Mouse (Mus musculus): ENCODE data around the gene Samd4b. TPM values are rescaled to one million over a fixed set of nuclear protein-coding genes. Genes with fewer than 3 reads are reported as not detected.

Samd4b gene
- polyA plus RNA-seq, 1 experiment from 2014 or later: 29.5 TPM

DNA sequence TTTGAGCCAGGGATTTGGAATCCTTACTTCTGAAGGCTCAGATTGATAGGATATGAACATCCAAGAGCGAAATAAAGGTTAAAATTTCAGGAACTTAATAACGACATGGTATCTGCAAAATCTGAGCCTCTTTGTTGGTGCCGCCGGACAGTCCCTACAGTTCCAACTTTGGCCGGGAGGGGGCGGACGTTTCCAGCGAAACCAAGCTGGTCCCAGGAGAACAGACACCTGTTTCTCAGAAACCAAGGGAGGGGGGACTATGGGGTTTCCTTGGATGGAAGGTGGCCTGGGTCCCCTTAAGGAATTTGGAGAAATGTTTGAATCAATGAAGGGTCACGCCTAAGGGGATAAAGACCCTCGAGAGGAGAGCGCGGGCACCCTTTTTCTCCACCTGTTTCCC is 151.5 kb downstream of the Samd4b start:
- 8% methylated on average over 12 of the region's 12 CpGs for WGBS
- no peak overlapping the region for H3K4me2 ChIP-seq (ENCODE audit: low read length)

GRCm38 (mm10) chr7:28444344-28444974 is 153.5 kb downstream of the Samd4b start:
- H3K9ac ChIP-seq (replicated peaks; ENCODE audit: low read length): no peak overlapping the region
- no peak overlapping the region for H3K4me2 ChIP-seq (ENCODE audit: low read length)
- H3K36me3 ChIP-seq (ENCODE audit: control insufficient read depth, insufficient read depth, low read length): no peaks in the 10 kb centered on the region
- 0 out of 2 replicates have a peak, but pooled peaks cover 4% of the 10 kb centered on the region for H3K27me3 ChIP-seq (ENCODE audit: control insufficient read depth, insufficient read depth, low read length)
- no peaks in the 10 kb centered on the region for H3K9me3 ChIP-seq (ENCODE audit: control insufficient read depth, low read length)
- peaks cover 7% of the 10 kb centered on the region; the same call in 1 of the 2 replicates for H3K4me1 ChIP-seq (ENCODE audit: control insufficient read depth, insufficient read depth, low read length)
- DNase-seq (no peak), ATAC-seq (ENCODE audit: low FRiP score, low TSS enrichment) (no peak)
- H3K27ac ChIP-seq (replicated peaks; ENCODE audit: low read depth, low read length): no peak overlapping the region
- no peak overlapping the region for H3K4me3 ChIP-seq (replicated peaks; ENCODE audit: low read depth, low read length)
- 84% methylated on average over 13 of the region's 13 CpGs for WGBS

More for the DNA sequence above, 151.5 kb downstream of the Samd4b start:
- H3K9ac ChIP-seq (replicated peaks; ENCODE audit: low read length): no peak overlapping the region
- peaks cover 9% of the 10 kb centered on the region for H3K4me1 ChIP-seq (ENCODE audit: control insufficient read depth, insufficient read depth, low read length)
- no peak overlapping the region for H3K4me3 ChIP-seq (replicated peaks; ENCODE audit: low read depth, low read length)
- 0 out of 2 replicates have a peak, but pooled peaks cover 4% of the 10 kb centered on the region for H3K27me3 ChIP-seq (ENCODE audit: control insufficient read depth, insufficient read depth, low read length)
- no peak overlapping the region for H3K27ac ChIP-seq (replicated peaks; ENCODE audit: low read depth, low read length)
- no peaks in the 10 kb centered on the region for H3K36me3 ChIP-seq (ENCODE audit: control insufficient read depth, insufficient read depth, low read length)
- H3K9me3 ChIP-seq (ENCODE audit: control insufficient read depth, low read length): no peaks in the 10 kb centered on the region
- ATAC-seq (ENCODE audit: low FRiP score, low TSS enrichment): no peak
- peak; percentile 88 for DNase-seq

- Histone ChIP-seq H3K9me3 (ENCODE audit: control insufficient read depth, low read length) (no peaks in the 10 kb centered on the region), H3K9ac (replicated peaks; ENCODE audit: low read length) (no peak overlapping the region), H3K4me1 (ENCODE audit: control insufficient read depth, insufficient read depth, low read length) (peaks cover 7% of the 10 kb centered on the region; the same call in 1 of the 2 replicates), H3K27ac (replicated peaks; ENCODE audit: low read depth, low read length) (no peak overlapping the region), H3K36me3 (ENCODE audit: control insufficient read depth, insufficient read depth, low read length) (no peaks in the 10 kb centered on the region), H3K27me3 (ENCODE audit: control insufficient read depth, insufficient read depth, low read length) (0 out of 2 replicates have a peak, but pooled peaks cover 4% of the 10 kb centered on the region), H3K4me3 (replicated peaks; ENCODE audit: low read depth, low read length) (no peak overlapping the region), H3K4me2 (ENCODE audit: low read length) (no peak overlapping the region)
- ATAC-seq (ENCODE audit: low FRiP score, low TSS enrichment) (no peak), DNase-seq (no peak)
- WGBS: 38% methylated on average over 4 of the region's 4 CpGs
Measured at GRCm38 (mm10) chr7:28442688-28443087, 155.3 kb downstream of the Samd4b start.

- no peak overlapping the region for H3K27ac ChIP-seq (replicated peaks; ENCODE audit: low read depth, low read length)
- no peak overlapping the region for H3K9ac ChIP-seq (replicated peaks; ENCODE audit: low read length)
- no peak for DNase-seq
- WGBS: 89% methylated on average over 13 of the region's 14 CpGs
- no peaks in the 10 kb centered on the region for H3K36me3 ChIP-seq (ENCODE audit: control insufficient read depth, insufficient read depth, low read length)
- ATAC-seq (ENCODE audit: low FRiP score, low TSS enrichment): no peak
- no peak overlapping the region for H3K4me3 ChIP-seq (replicated peaks; ENCODE audit: low read depth, low read length)
- no peaks in the 10 kb centered on the region for H3K9me3 ChIP-seq (ENCODE audit: control insufficient read depth, low read length)
- no peak overlapping the region for H3K4me2 ChIP-seq (ENCODE audit: low read length)
- H3K4me1 ChIP-seq (ENCODE audit: control insufficient read depth, insufficient read depth, low read length): no peaks in the 10 kb centered on the region
- 0 out of 2 replicates have a peak, but pooled peaks cover 4% of the 10 kb centered on the region for H3K27me3 ChIP-seq (ENCODE audit: control insufficient read depth, insufficient read depth, low read length)
Measured at GRCm38 (mm10) chr7:28441776-28442485, 156.0 kb downstream of the Samd4b start.

- 0 out of 2 replicates have a peak, but pooled peaks cover under 1% of the 10 kb centered on the region for H3K27me3 ChIP-seq (ENCODE audit: control insufficient read depth, insufficient read depth, low read length)
- H3K9ac ChIP-seq (replicated peaks; ENCODE audit: low read length): no peak overlapping the region
- no peaks in the 10 kb centered on the region for H3K4me1 ChIP-seq (ENCODE audit: control insufficient read depth, insufficient read depth, low read length)
- no peaks in the 10 kb centered on the region for H3K36me3 ChIP-seq (ENCODE audit: control insufficient read depth, insufficient read depth, low read length)
- no peak overlapping the region for H3K27ac ChIP-seq (replicated peaks; ENCODE audit: low read depth, low read length)
- ATAC-seq (ENCODE audit: low FRiP score, low TSS enrichment) (no peak), DNase-seq (no peak)
- no peaks in the 10 kb centered on the region for H3K9me3 ChIP-seq (ENCODE audit: control insufficient read depth, low read length)
- no peak overlapping the region for H3K4me2 ChIP-seq (ENCODE audit: low read length)
- 60% methylated on average over 2 of the region's 2 CpGs for WGBS
- no peak overlapping the region for H3K4me3 ChIP-seq (replicated peaks; ENCODE audit: low read depth, low read length)
Measured at GRCm38 (mm10) chr7:28440739-28441138, 157.2 kb downstream of the Samd4b start.

DNA sequence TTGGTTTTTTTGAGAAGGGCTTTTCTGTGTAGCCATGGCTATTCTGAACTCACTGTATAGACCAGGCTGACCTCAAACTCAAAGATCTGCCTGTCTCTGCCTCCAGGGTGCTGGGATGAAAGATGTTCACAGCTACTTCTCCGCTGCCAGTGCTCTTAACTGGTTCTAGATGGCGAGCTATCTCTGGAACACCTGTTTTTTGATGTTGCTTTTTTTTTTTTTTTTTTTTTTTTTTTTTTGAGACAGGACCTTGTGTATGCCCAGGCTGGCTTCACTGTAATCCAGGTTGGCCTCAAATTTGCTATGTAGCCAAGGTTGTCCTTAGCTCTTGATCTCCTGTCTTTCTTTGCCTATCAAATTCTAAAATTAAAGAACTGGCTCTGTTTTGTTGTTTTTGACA is 159.2 kb downstream of the Samd4b start:
- ATAC-seq (ENCODE audit: low FRiP score, low TSS enrichment): no peak
- H3K4me2 ChIP-seq (ENCODE audit: low read length): no peak overlapping the region

DNA sequence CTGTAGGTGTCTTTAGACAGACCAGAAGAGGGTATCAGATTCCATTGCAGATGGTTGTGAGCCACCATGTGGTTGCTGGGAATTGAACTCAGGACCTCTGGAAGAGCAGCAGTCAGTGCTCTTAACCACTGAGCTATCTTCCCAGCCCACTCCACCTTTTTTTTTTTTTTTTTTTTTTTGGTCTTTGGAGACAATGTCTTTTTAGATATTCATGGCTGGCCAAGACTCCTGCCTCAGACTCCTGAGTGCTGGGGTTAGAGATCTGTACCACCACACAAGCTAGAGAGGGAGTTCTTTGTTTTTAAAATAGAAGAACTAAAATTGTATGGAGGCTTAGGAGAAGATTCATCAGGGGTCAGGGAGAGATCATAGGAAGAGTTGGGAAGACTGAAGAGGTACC is 160.0 kb downstream of the Samd4b start:
- no peaks in the 10 kb centered on the region for H3K27me3 ChIP-seq (ENCODE audit: control insufficient read depth, insufficient read depth, low read length)
- no peak overlapping the region for H3K4me3 ChIP-seq (replicated peaks; ENCODE audit: low read depth, low read length)
- ATAC-seq (ENCODE audit: low FRiP score, low TSS enrichment) (no peak), DNase-seq (no peak)
- H3K4me2 ChIP-seq (ENCODE audit: low read length): no peak overlapping the region
- no peaks in the 10 kb centered on the region for H3K9me3 ChIP-seq (ENCODE audit: control insufficient read depth, low read length)
- no peak overlapping the region for H3K27ac ChIP-seq (replicated peaks; ENCODE audit: low read depth, low read length)
- H3K9ac ChIP-seq (replicated peaks; ENCODE audit: low read length): no peak overlapping the region
- peaks cover 21% of the 10 kb centered on the region for H3K4me1 ChIP-seq (ENCODE audit: control insufficient read depth, insufficient read depth, low read length)
- no peaks in the 10 kb centered on the region for H3K36me3 ChIP-seq (ENCODE audit: control insufficient read depth, insufficient read depth, low read length)

More for the DNA sequence above, 159.2 kb downstream of the Samd4b start:
- Histone ChIP-seq H3K9me3 (ENCODE audit: control insufficient read depth, low read length) (no peaks in the 10 kb centered on the region), H3K4me1 (ENCODE audit: control insufficient read depth, insufficient read depth, low read length) (peaks cover 15% of the 10 kb centered on the region), H3K27me3 (ENCODE audit: control insufficient read depth, insufficient read depth, low read length) (no peaks in the 10 kb centered on the region), H3K9ac (replicated peaks; ENCODE audit: low read length) (no peak overlapping the region), H3K4me3 (replicated peaks; ENCODE audit: low read depth, low read length) (no peak overlapping the region), H3K27ac (replicated peaks; ENCODE audit: low read depth, low read length) (no peak overlapping the region), H3K36me3 (ENCODE audit: control insufficient read depth, insufficient read depth, low read length) (no peaks in the 10 kb centered on the region)
- 86% methylated on average over 2 of the region's 2 CpGs for WGBS
- no peak for DNase-seq

DNA sequence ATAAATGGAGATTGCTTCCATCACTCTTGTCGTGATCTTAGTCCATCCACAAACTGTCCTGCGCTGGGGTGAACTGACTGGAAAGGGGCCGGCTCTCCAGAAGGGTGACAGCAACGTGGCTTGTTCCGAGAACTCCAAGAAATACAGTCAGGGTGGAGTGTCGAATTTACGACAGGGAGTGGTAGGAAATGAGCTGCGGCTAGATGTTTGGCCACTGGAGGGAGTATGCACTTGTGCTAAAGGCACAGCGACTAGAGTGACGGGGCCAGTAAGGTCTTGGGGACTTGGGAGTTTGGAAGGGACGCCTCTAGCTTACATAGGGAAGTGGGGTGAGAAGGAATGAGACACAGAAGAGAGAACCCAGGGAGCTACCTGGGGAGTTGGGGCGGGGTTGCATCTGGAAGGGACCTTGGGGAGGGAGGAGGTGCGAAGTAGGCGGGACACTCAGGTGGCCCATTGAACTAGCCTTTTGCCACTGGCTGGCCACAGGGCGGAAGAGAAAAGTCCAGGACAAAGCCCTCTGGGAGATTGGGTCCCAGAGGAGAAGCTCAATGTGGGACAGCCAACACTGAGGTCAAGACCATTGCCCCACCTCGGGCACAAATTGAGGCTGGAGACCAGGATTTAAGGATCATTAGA is 160.9 kb downstream of the Samd4b start, which contains the start of gene Gmfg:
Gmfg (plus strand) TSS at position 516 of the 639 bp plus-strand sequence.
- 3% methylated on average over 16 of the region's 16 CpGs for WGBS
- Histone ChIP-seq H3K4me2 (ENCODE audit: low read length) (peak within 1 kb of the TSS; percentile 55), H3K9ac (replicated peaks; ENCODE audit: low read length) (peak within 1 kb of the TSS; percentile 56), H3K27me3 (ENCODE audit: control insufficient read depth, insufficient read depth, low read length) (no peaks in the 10 kb centered on the region), H3K4me1 (ENCODE audit: control insufficient read depth, insufficient read depth, low read length) (peaks cover 23% of the 10 kb centered on the region), H3K4me3 (replicated peaks; ENCODE audit: low read depth, low read length) (peak within 1 kb of the TSS; percentile 59), H3K9me3 (ENCODE audit: control insufficient read depth, low read length) (no peaks in the 10 kb centered on the region), H3K27ac (replicated peaks; ENCODE audit: low read depth, low read length) (peak within 1 kb of the TSS; percentile 72), H3K36me3 (ENCODE audit: control insufficient read depth, insufficient read depth, low read length) (peaks cover 3% of the 10 kb centered on the region; the same call in 1 of the 2 replicates)
- peak; percentile 46 for ATAC-seq (ENCODE audit: low FRiP score, low TSS enrichment)
- DNase-seq: peak; percentile 90
